Mouse (Mus musculus) MEL (cell line): Measurements from ENCODE around the gene Mogat2.

Experiments used
- CTCF ChIP-seq, 3 experiments: IDR thresholded peaks in 2 of 3; conservative IDR thresholded peaks in 1 of 3; 2 replicates each; pipeline ENCODE4 v1.5.1; 2011 to 2012; ENCODE audit warnings: low read length in 3 of 3, low read depth in 2 of 3, mild to moderate bottlenecking in 2 of 3, improper control_type of control experiment in 1 of 3, inconsistent platforms in 1 of 3, mixed read lengths in 1 of 3, moderate library complexity in 1 of 3; ENCODE audit not compliant: control insufficient read depth in 1 of 3, insufficient read depth in 1 of 3, poor library complexity in 1 of 3, severe bottlenecking in 1 of 3
- USF1 ChIP-seq: IDR thresholded peaks from 2 replicates; pipeline ENCODE4 v1.6.1; 2014; ENCODE audit warnings: low read depth, mild to moderate bottlenecking, inconsistent platforms, low read length, improper control_type of control experiment, moderate library complexity

- TF ChIP-seq CTCF (IDR thresholded peaks at IDR 0.05 in 2 of 3, conservative IDR thresholded peaks at IDR 0.05 in 1 of 3; ENCODE audit: control insufficient read depth in 1 of 3, insufficient read depth in 1 of 3, low read depth in 2 of 3, low read length in 3 of 3, poor library complexity in 1 of 3, severe bottlenecking in 1 of 3) (no peak), USF1 (no peak)
Observed at GRCm38 (mm10) chr7:99191411-99191810, 47.0 kb downstream of the Mogat2 start.
